Mouse (Mus musculus) G1E (cell line): Measurements from ENCODE around the gene Tlr8.

ENCODE experiments used
- CTCF ChIP-seq: IDR thresholded peaks from 2 replicates; pipeline ENCODE4 v1.5.1; 2012; ENCODE audit warnings: low read depth, low read length, inconsistent platforms, mixed read lengths
- GATA1 ChIP-seq: IDR thresholded peaks from 2 replicates; pipeline ENCODE4 v1.6.1; 2012; ENCODE audit warnings: borderline replicate concordance, low read length, inconsistent platforms, mixed read lengths
- POLR2AphosphoS5 ChIP-seq: IDR thresholded peaks from 2 replicates; pipeline ENCODE4 v1.6.1; 2012; ENCODE audit warnings: low read depth, low read length, inconsistent platforms; ENCODE audit not compliant: insufficient replicate concordance
- TAL1 ChIP-seq: conservative IDR thresholded peaks from 2 replicates; pipeline ENCODE4 v1.6.1; 2012; ENCODE audit warnings: low read depth, low read length, inconsistent platforms, mixed read lengths

GRCm38 (mm10) chrX:167207741-167208505, 56.2 kb downstream of the Tlr8 start:
- TF ChIP-seq CTCF (no peak), GATA1 (no peak), TAL1 (no peak), POLR2AphosphoS5 (no peak)
